Mouse (Mus musculus) spleen, adult 12 weeks (tissue): Measurements from ENCODE around the gene Cntnap2.

ENCODE experiments used
- DNase-seq: peaks from one replicate; pipeline ENCODE4 v3.0.0; 2022; ENCODE audit warnings: low spot score

The Cntnap2 gene

DNA sequence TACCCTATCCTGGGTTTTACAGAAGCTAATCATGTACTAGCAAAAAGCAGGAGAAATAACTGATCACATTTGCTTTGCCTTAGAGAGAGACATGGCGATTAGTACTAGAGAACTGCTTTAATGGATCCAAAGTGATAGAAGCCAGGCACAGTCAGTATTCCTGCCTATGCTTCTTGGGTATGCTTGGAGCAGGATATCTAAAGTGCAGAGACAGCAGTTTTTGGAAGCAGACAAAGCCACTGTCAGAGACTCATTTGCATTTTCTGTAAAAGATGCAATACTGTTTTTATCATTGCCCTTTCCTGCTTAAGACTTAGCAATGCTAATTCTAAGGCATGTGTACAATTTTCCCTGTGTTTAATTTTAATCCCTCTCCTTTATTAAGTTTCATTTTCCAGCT, 1637.0 kb downstream of the Cntnap2 start:
- DNase-seq: no peak

- DNase-seq: no peak
Measured at GRCm38 (mm10) chr6:46699343-46699742, 1640.2 kb downstream of the Cntnap2 start.

DNA sequence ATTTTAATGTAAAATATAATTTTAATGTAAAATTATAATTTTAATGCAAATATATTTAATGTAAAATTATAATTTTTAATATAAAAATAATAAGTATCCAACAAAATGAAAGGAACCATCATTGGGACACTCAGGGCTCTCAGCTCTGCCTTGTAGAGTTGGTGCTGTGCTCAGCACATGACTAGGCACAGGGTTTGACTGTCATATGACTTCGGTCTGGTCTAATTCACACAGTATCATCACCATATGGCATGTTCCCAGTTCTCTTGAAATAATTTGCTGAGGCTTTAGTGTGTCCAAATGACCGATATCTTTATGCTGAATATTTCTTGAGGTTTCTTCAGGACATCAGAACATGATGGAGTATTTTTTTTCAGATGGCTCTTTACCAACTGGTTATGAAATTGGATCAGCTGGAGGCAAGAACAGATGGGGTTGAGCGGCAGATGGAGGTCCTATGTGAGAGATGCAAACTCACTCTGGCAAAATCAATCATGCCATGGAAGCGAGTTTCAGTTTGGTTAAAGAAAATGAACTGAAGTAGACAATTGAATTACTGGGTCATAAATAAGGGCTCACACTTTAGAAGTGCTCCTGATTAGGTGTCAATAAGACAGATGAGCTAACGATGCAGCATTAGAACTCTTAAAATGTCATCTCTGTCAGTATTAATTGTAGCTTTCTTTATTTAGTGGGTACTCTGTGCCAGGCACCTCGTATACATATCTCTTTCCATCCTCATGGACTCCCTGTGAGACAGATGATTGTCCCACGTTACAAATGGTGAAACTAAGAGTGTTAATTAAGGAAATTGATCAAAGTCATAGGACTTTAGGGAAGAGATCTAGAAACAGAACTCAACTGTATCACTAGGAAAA, 1645.4 kb downstream of the Cntnap2 start:
- no peak for DNase-seq

DNA sequence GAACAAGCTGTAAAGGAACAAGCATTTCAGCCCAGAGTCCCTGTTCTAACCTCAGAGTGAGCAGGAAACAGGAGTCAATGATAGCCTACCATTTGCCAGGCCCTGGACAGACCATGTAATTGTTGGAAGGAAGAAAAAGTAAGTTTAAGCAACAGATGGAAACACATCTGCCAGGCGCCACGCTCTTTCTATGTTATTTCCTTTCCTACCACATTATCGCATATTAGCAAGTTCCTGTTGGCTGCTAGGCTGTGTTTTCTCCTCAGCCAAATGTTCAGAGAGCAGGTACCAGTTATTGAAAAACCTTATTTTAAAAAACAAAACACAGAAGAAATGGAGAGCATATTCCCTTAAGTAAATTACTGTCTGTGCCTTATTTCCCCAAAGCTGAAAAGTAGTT, 1646.8 kb downstream of the Cntnap2 start:
- DNase-seq: no peak

- no peak for DNase-seq
Measured at GRCm38 (mm10) chr6:46716576-46716975, 1657.4 kb downstream of the Cntnap2 start.

DNA sequence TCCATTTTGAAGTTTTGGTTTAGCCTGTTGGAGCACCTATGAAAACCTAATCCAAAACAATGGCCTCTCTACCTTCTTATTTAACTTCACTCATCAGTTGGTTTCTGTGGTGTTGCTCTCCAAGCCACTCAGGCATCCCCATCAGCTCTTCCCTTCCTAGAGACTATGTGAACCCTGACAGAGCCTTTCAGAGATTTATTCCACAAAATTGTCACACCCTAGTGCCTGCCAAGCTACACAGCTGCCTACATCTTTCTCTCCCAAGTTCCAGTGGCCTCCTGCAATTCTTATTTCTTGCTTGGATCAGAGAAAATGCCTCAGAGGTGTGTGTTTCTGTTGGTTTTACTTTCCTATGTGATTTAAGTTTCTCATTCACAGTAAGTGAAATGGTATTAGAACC, 1674.6 kb downstream of the Cntnap2 start:
- no peak for DNase-seq

DNA sequence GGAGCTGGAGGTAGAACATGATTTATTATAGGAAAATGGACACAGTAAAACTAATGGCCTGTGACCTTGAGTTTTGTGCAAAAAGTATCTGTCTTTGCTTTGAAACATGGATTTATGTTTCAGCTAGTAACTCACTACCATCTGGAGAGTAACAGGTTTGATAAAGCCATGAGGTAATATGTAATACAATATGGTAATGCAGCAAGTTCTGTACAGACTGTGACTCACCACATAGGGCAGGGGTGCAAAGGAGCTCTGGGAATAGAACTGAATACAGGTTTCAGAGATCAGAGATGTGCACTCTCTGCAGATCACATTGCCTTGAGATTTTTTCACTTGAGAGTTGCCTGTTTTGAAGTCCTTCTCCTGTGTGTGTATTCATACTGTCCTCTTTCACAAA, 1689.3 kb downstream of the Cntnap2 start:
- DNase-seq: no peak

GRCm38 (mm10) chr6:46763481-46763880, 1704.3 kb downstream of the Cntnap2 start:
- no peak for DNase-seq

DNA sequence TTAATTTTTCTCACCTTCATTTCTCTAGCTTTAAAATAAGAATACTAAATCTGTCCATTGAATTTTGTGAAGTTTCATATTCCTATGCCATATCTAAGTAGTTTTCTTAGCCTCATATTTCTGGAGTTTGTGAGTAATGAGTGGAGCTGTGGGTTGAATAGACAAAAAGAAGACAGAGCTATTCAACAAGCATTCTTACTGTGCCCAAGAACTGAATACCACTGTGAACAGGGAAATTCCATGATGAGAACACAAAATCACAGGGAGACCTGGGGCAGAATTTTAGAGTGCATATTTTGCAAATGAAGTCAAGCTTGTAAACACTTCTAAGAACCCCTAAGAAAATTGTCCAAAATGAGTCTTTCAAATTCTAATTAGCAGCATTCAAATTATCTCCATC, 1715.4 kb downstream of the Cntnap2 start:
- DNase-seq: no peak

DNA sequence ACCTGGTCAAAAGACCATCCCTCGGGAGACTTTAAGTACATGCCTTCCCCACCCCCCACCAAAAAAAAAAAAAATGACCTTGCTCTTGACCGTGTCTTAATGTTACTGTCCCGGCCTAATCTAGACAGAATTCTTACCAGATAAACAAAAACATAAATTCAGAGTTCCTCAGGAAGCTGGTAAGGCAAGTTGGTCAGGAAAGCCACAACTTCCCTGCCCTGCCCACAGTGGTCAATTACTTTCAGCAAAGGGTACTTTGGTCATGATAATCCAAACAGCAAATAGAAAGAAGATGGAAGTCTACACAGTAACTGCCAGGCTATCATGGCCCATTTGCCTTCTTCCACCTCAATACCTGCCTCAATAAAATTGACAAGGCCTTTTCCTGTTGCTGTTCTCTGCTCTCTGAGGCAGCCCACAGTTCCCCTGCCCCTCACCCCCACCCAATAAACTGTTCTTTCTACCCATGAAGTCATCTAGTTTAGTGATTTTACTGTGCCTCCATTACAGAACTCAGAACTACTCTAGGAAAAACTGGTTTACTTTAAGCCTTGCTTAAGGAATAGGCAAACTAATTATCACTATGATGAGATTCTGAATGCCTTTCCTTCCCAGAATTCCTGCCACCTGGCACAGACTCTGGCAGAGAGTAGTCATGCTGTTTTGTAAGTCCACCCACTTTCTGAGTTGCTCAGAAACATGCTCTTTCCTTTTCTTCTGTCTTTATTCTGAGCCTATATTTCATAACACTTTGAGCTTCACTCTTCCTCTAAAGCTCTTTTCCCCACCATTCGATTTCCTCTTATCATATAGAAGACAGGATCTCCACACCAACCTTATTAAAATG, 1743.3 kb downstream of the Cntnap2 start:
- DNase-seq: no peak

- DNase-seq: no peak
Measured at GRCm38 (mm10) chr6:46856635-46857034, 1797.5 kb downstream of the Cntnap2 start.

DNA sequence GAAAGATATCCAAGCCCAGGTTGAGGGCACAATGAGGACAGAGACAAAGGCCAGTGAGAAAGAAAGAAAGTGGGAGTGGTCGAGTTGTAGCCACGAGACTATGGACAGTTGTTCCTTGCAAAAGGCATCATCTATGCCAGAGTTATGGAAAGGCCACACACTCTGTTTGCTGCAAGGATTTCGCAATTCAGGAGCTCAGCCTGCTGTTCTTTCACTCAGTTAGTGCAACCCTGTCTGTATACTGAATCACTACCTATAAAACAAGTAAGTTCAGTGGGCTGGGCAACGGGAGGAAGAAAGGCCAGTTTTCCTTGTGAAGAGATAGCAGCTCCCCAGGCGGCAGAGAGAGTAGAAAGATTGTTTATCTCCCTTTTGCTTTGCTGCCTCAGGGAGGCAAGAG, 1801.9 kb downstream of the Cntnap2 start:
- no peak for DNase-seq

GRCm38 (mm10) chr6:46866317-46866716, 1807.2 kb downstream of the Cntnap2 start:
- no peak for DNase-seq

GRCm38 (mm10) chr6:46886230-46886629, 1827.1 kb downstream of the Cntnap2 start:
- DNase-seq: no peak

DNA sequence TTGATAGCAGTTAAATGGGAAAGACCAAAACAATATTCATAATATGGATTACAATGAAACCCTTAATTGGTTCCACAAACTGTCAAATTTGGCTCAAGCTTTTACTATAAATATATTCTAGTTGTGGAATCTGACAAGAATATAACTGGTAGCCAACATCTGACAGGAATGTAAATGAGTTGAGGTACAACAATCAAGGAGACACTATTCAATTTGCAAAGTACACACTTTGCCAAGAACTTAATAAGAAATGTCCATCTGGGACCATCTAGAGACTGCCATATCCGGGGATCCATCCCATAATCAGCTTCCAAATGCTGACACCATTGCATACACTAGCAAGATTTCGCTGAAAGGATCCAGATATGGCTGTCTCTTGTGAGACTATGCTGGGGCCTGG, 1850.0 kb downstream of the Cntnap2 start:
- no peak for DNase-seq

GRCm38 (mm10) chr6:46918701-46919274, 1859.6 kb downstream of the Cntnap2 start:
- DNase-seq: no peak

DNA sequence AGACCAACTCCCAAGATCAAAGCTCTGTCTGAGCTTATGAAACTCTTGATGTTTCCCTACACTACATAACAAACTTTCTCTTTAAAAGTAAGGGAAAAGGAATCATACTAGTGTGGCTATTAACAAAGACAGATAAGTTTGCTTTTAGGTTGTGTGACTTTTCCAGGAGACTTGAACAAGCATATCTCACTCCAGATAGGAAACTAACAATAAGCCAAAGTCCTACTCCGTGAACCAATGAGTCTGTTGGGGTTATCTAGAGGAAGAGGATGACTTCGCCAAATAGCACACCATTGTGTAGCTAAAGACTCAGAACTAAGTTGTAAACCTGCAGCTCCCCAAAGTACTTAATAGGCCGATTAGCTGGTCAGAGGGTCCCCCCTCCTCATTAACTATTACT, 1860.8 kb downstream of the Cntnap2 start:
- no peak for DNase-seq

DNA sequence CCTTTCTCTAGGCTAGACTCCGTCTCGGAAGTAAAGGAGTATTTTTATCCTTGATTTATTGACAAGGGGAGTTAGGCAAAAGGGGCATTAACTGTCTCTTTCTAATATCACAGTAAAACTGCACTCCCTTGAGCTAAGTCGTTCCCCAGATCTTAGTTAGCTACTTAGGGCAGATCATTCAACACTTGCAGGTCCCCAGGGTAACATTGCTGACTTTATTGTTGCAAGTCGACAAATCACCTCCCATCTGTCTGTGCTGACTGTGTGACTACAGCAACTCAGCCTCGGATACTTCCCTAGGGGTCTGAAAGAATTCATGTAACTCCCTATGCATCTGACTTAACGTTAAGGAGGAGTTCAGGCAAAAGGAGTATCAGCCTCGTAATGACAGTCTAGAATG, 1865.6 kb downstream of the Cntnap2 start:
- DNase-seq: no peak

GRCm38 (mm10) chr6:46945703-46946102, 1886.5 kb downstream of the Cntnap2 start:
- DNase-seq: no peak

DNA sequence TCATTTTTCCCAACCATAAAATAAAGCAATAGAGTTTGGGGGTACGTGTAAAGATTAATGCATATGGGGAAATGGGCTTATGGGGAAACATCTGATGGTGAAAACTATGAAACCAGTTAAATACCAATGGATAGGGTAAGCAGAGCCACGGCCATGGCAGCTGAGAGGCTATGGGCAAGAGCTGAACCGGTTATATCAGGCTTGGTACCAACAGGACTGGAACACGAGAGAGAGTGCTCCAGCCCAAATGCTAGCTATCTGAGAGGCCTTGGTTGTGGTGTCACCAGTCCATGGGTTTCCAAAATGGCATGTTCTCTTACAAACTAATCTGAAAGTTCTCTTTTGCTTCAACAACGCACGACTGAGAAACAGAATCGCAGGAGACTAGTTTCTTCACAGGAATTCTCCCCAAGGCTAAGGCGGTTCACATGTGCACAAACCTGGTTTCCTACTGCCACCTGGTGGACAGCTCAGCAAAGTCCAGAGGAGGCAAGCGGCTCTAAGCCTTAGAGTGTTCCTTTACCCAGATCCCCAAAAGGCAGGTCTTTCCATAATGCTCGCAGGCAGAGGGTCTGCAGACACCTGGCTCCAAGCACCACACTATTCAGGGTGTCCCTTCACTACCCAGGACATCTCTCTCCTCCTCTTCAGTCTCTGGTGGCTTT, 1902.0 kb downstream of the Cntnap2 start:
- DNase-seq: no peak

GRCm38 (mm10) chr6:46963261-46963660, 1904.1 kb downstream of the Cntnap2 start:
- DNase-seq: no peak

DNA sequence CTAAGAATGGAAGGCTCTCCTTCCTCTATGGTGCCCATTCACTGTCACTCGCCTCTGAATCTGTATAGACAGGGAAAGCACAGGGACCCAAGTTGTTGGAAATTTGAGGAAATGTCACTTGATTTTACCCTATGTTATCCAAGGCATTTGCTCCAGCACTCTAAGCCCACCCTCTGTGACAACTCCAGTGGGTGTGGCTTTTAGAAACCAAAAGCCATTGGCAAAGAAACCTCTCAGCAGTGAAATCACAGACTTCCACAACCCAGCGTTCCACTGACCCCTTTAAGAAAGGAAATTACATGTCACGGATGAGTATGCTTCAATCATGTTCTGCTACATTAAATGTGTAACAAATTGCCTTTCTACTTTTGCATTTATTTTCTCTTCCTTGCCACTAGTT, 1904.5 kb downstream of the Cntnap2 start:
- no peak for DNase-seq
